Mouse (Mus musculus): Measurements from ENCODE around the gene Rtn4. TPM values are rescaled to one million over a fixed set of nuclear protein-coding genes. Genes with fewer than 3 reads are reported as not detected.
"Not testable (repeated sequence)": the region's sequence is repeated elsewhere in the genome, so short reads cannot be mapped to it uniquely, and the experiment has no call there.

The Rtn4 gene
- total RNA-seq (2021) (10 to 100 TPM; 82.5 to 85.3 TPM), polyA plus RNA-seq (2012; rRNA removed) (31.1 and 51.5 TPM in 2 replicates)
- long read RNA-seq, partial matches to known transcripts = 0 of 3 reads
- long read RNA-seq, other reads (novel, unspliced or antisense) = 2 of 3 reads

- no peak for TF ChIP-seq EP300 (IDR thresholded peaks at IDR 0.05; ENCODE audit: insufficient read depth, low read depth, low read length)
- peak; percentile 96 for TF ChIP-seq POLR2A (IDR thresholded peaks at IDR 0.05; ENCODE audit: insufficient read depth, low read depth, low read length)
- TF ChIP-seq CTCF (IDR thresholded peaks at IDR 0.05) = no peak; the same call in 1 of the 2 replicates
- H3K79me2 ChIP-seq (replicated peaks; ENCODE audit: control insufficient read depth, insufficient read depth, low read length) = no peaks in the 10 kb centered on the region
- peak within 1 kb of the TSS; percentile 79 for H3K9ac ChIP-seq (ENCODE audit: low read depth, low read length)
- peak; percentile 97 to 99 for DNase-seq
- no peaks in the 10 kb centered on the region for H3K27me3 ChIP-seq (ENCODE audit: control insufficient read depth, insufficient read depth, low read length)
- peaks cover 3% of the 10 kb centered on the region for H3K4me1 ChIP-seq (ENCODE audit: control insufficient read depth, insufficient read depth, low read length)
- H3K4me3 ChIP-seq = peak within 1 kb of the TSS; percentile 83
- H3K27ac ChIP-seq = peak within 1 kb of the TSS; percentile 95
- intact Hi-C loops (cut with DNase I) = loop anchor here (5.0 to 10.0 kb wide), 3 partner anchors 115 to 425 kb away; partner anchors contain the start of gene Ccdc88a
- peaks cover 2% of the 10 kb centered on the region for H3K36me3 ChIP-seq (ENCODE audit: control insufficient read depth, insufficient read depth, low read length)
- whole genome bisulfite sequencing = under 1% methylated on average over 43 of the region's 43 CpGs
Observed at GRCm38 (mm10) chr11:29692683-29693272, at the start of gene Rtn4. TSS of gene Rtn4 (plus strand) at chr11:29692947.

- no peak for TF ChIP-seq POLR2A (IDR thresholded peaks at IDR 0.05; ENCODE audit: insufficient read depth, low read depth, low read length)
- TF ChIP-seq CTCF (IDR thresholded peaks at IDR 0.05) = no peak
- TF ChIP-seq EP300 (IDR thresholded peaks at IDR 0.05; ENCODE audit: insufficient read depth, low read depth, low read length) = no peak
- DNase-seq = no peak
- H3K36me3 ChIP-seq (ENCODE audit: control insufficient read depth, insufficient read depth, low read length) = no peaks in the 10 kb centered on the region
- no peaks in the 10 kb centered on the region for H3K27me3 ChIP-seq (ENCODE audit: control insufficient read depth, insufficient read depth, low read length)
- H3K79me2 ChIP-seq (replicated peaks; ENCODE audit: control insufficient read depth, insufficient read depth, low read length) = no peaks in the 10 kb centered on the region
- H3K27ac ChIP-seq = peak overlapping the region; percentile 65; the same call in 1 of the 2 replicates
- no peak overlapping the region for H3K9ac ChIP-seq (ENCODE audit: low read depth, low read length)
- 96% methylated on average over 1 of the region's 1 CpGs for WGBS
- peaks cover 3% of the 10 kb centered on the region for H3K4me1 ChIP-seq (ENCODE audit: control insufficient read depth, insufficient read depth, low read length)
- H3K4me3 ChIP-seq = peak overlapping the region; percentile 30; the same call in 1 of the 2 replicates
- intact Hi-C loops (cut with DNase I) = no loop called here
Observed at GRCm38 (mm10) chr11:29644421-29644820, 48.3 kb upstream of the Rtn4 start.

GRCm38 (mm10) chr11:29645411-29646066 lies 47.2 kb upstream of the Rtn4 start:
- TF ChIP-seq POLR2A (IDR thresholded peaks at IDR 0.05; ENCODE audit: insufficient read depth, low read depth, low read length) = no peak
- no peak for TF ChIP-seq CTCF (IDR thresholded peaks at IDR 0.05)
- TF ChIP-seq EP300 (IDR thresholded peaks at IDR 0.05; ENCODE audit: insufficient read depth, low read depth, low read length) = no peak
- H3K4me3 ChIP-seq = peak overlapping the region; percentile 30; the same call in 1 of the 2 replicates
- H3K9ac ChIP-seq (ENCODE audit: low read depth, low read length) = no peak overlapping the region
- H3K27me3 ChIP-seq (ENCODE audit: control insufficient read depth, insufficient read depth, low read length) = no peaks in the 10 kb centered on the region
- H3K4me1 ChIP-seq (ENCODE audit: control insufficient read depth, insufficient read depth, low read length) = peaks cover 3% of the 10 kb centered on the region
- no peaks in the 10 kb centered on the region for H3K79me2 ChIP-seq (replicated peaks; ENCODE audit: control insufficient read depth, insufficient read depth, low read length)
- peak in 1 of 2 experiments; percentile 28 for DNase-seq
- WGBS = 73% methylated on average over 5 of the region's 5 CpGs
- intact Hi-C loops (cut with DNase I) = no loop called here
- H3K36me3 ChIP-seq (ENCODE audit: control insufficient read depth, insufficient read depth, low read length) = no peaks in the 10 kb centered on the region
- H3K27ac ChIP-seq = peak overlapping the region; percentile 65

- DNase-seq = no peak
- H3K4me1 ChIP-seq (ENCODE audit: control insufficient read depth, insufficient read depth, low read length) = peaks cover 3% of the 10 kb centered on the region
- no peaks in the 10 kb centered on the region for H3K36me3 ChIP-seq (ENCODE audit: control insufficient read depth, insufficient read depth, low read length)
- H3K9ac ChIP-seq (ENCODE audit: low read depth, low read length) = no peak overlapping the region
- WGBS = 28% methylated on average over 6 of the region's 6 CpGs
- no peak overlapping the region for H3K27ac ChIP-seq
- intact Hi-C loops (cut with DNase I) = no loop called here
- TF ChIP-seq CTCF (IDR thresholded peaks at IDR 0.05) (no peak), EP300 (IDR thresholded peaks at IDR 0.05; ENCODE audit: insufficient read depth, low read depth, low read length) (no peak), POLR2A (IDR thresholded peaks at IDR 0.05; ENCODE audit: insufficient read depth, low read depth, low read length) (no peak)
- no peaks in the 10 kb centered on the region for H3K79me2 ChIP-seq (replicated peaks; ENCODE audit: control insufficient read depth, insufficient read depth, low read length)
- H3K27me3 ChIP-seq (ENCODE audit: control insufficient read depth, insufficient read depth, low read length) = no peaks in the 10 kb centered on the region
- H3K4me3 ChIP-seq = peak overlapping the region; percentile 24; the same call in 1 of the 2 replicates
Observed at GRCm38 (mm10) chr11:29647568-29648319, 45.0 kb upstream of the Rtn4 start.

GRCm38 (mm10) chr11:29655381-29655780 lies 37.4 kb upstream of the Rtn4 start:
- H3K9ac ChIP-seq (ENCODE audit: low read depth, low read length); H3K4me3 ChIP-seq; intact Hi-C loops (cut with DNase I); H3K4me1 ChIP-seq (ENCODE audit: control insufficient read depth, insufficient read depth, low read length); H3K27me3 ChIP-seq (ENCODE audit: control insufficient read depth, insufficient read depth, low read length); H3K27ac ChIP-seq; H3K79me2 ChIP-seq (replicated peaks; ENCODE audit: control insufficient read depth, insufficient read depth, low read length); H3K36me3 ChIP-seq (ENCODE audit: control insufficient read depth, insufficient read depth, low read length); DNase-seq: not testable (repeated sequence)
- WGBS = 84% methylated on average over 3 of the region's 3 CpGs

Measured in heart, adult 2 months (tissue).